Mouse (Mus musculus) embryonic fibroblast, embryonic 13.5 days (primary cell): ENCODE results near the gene Ccdc148.

Source experiments
- CTCF ChIP-seq: IDR thresholded peaks from 2 replicates; pipeline ENCODE4 v1.5.1; 2011; ENCODE audit warnings: mild to moderate bottlenecking, control low read depth, low read length, moderate library complexity, borderline replicate concordance; ENCODE audit not compliant: insufficient read depth
- POLR2A ChIP-seq: IDR thresholded peaks from 2 replicates; pipeline ENCODE4 v1.6.1; 2011; ENCODE audit warnings: low read depth, mild to moderate bottlenecking, control low read depth, low read length, moderate library complexity

DNA sequence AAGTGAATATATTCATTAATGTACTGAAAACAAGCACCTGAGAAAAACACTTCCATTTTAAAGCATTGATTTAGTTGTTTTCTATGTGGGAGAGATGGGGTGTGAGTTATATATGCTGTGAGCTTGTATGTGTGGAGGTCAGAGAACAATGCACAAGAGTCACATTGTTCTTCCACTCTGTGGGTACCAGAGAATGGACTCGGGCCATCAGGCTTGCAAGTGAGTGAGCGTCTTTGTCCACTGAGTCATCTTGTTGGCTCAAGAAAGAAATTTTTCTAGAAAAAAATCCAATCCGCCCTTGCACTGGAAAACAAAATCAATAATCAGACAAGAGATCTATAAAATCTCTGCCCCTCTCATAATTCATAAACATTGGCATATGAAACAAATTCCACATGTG is 135.9 kb downstream of the Ccdc148 start:
- no peak for TF ChIP-seq CTCF
- TF ChIP-seq POLR2A, result no peak
